Mouse (Mus musculus): ENCODE data around the gene Fam189a2. TPM values are rescaled to one million over a fixed set of nuclear protein-coding genes. Genes with fewer than 3 reads are reported as not detected.

The Fam189a2 gene
- polyA plus RNA-seq, 1 experiment from 2014 or later = 1.6 TPM

- no peaks in the 10 kb centered on the region for H3K36me3 ChIP-seq (replicated peaks; ENCODE audit: control insufficient read depth, insufficient read depth, low read depth, low read length)
- 4% methylated on average over 1 of the region's 1 CpGs for WGBS
- H3K4me3 ChIP-seq (ENCODE audit: low read depth, low read length) = no peak overlapping the region
- H3K9me3 ChIP-seq (replicated peaks; ENCODE audit: control insufficient read depth, low read length) = no peaks in the 10 kb centered on the region
- H3K4me2 ChIP-seq (ENCODE audit: low read depth, low read length) = no peak overlapping the region
- no peaks in the 10 kb centered on the region; the same call in 1 of the 2 replicates for H3K4me1 ChIP-seq (ENCODE audit: control insufficient read depth, insufficient read depth, low read length)
- H3K27me3 ChIP-seq (ENCODE audit: control insufficient read depth, insufficient read depth, low read length) = no peaks in the 10 kb centered on the region
- DNase-seq (ENCODE audit: low spot score) = peak; percentile 56
- no peak overlapping the region for H3K9ac ChIP-seq (replicated peaks; ENCODE audit: low read length)
- ATAC-seq (replicated peaks; ENCODE audit: insufficient number of reproducible peaks, low FRiP score, low TSS enrichment, low read depth) = no peak
- H3K27ac ChIP-seq (replicated peaks; ENCODE audit: low read depth, low read length) = 0 out of 2 replicates have a peak overlapping the region, but pooled peaks have one; percentile 48
These were observed 13.4 kb downstream of the Fam189a2 start for GRCm38 (mm10) chr19:24017427-24017826.

GRCm38 (mm10) chr19:24016706-24017386, 14.0 kb downstream of the Fam189a2 start:
- ATAC-seq (replicated peaks; ENCODE audit: insufficient number of reproducible peaks, low FRiP score, low TSS enrichment, low read depth) (peak; percentile 81; the same call in 1 of the 2 replicates), DNase-seq (ENCODE audit: low spot score) (peak; percentile 20)
- Histone ChIP-seq H3K9ac (replicated peaks; ENCODE audit: low read length) (no peak overlapping the region), H3K4me1 (ENCODE audit: control insufficient read depth, insufficient read depth, low read length) (no peaks in the 10 kb centered on the region; the same call in 1 of the 2 replicates), H3K36me3 (replicated peaks; ENCODE audit: control insufficient read depth, insufficient read depth, low read depth, low read length) (no peaks in the 10 kb centered on the region), H3K4me2 (ENCODE audit: low read depth, low read length) (no peak overlapping the region; the same call in 1 of the 2 replicates), H3K27ac (replicated peaks; ENCODE audit: low read depth, low read length) (0 out of 2 replicates have a peak overlapping the region, but pooled peaks have one; percentile 48), H3K27me3 (ENCODE audit: control insufficient read depth, insufficient read depth, low read length) (no peaks in the 10 kb centered on the region), H3K4me3 (ENCODE audit: low read depth, low read length) (no peak overlapping the region), H3K9me3 (replicated peaks; ENCODE audit: control insufficient read depth, low read length) (no peaks in the 10 kb centered on the region)
- WGBS = 28% methylated on average over 3 of the region's 3 CpGs

- no peak overlapping the region for H3K27ac ChIP-seq (replicated peaks; ENCODE audit: low read depth, low read length)
- H3K4me3 ChIP-seq (ENCODE audit: low read depth, low read length) = no peak overlapping the region
- H3K9me3 ChIP-seq (replicated peaks; ENCODE audit: control insufficient read depth, low read length) = no peaks in the 10 kb centered on the region
- no peaks in the 10 kb centered on the region; the same call in 1 of the 2 replicates for H3K4me1 ChIP-seq (ENCODE audit: control insufficient read depth, insufficient read depth, low read length)
- no peak for ATAC-seq (replicated peaks; ENCODE audit: insufficient number of reproducible peaks, low FRiP score, low TSS enrichment, low read depth)
- no peaks in the 10 kb centered on the region for H3K36me3 ChIP-seq (replicated peaks; ENCODE audit: control insufficient read depth, insufficient read depth, low read depth, low read length)
- no peak for DNase-seq (ENCODE audit: low spot score)
- H3K9ac ChIP-seq (replicated peaks; ENCODE audit: low read length) = no peak overlapping the region
- H3K4me2 ChIP-seq (ENCODE audit: low read depth, low read length) = no peak overlapping the region
- WGBS = 80% methylated on average over 3 of the region's 3 CpGs
- no peaks in the 10 kb centered on the region for H3K27me3 ChIP-seq (ENCODE audit: control insufficient read depth, insufficient read depth, low read length)
These were observed 17.6 kb downstream of the Fam189a2 start for GRCm38 (mm10) chr19:24013241-24013640.

- Histone ChIP-seq H3K4me1 (ENCODE audit: control insufficient read depth, insufficient read depth, low read length) (no peaks in the 10 kb centered on the region; the same call in 1 of the 2 replicates), H3K36me3 (replicated peaks; ENCODE audit: control insufficient read depth, insufficient read depth, low read depth, low read length) (no peaks in the 10 kb centered on the region), H3K9ac (replicated peaks; ENCODE audit: low read length) (no peak overlapping the region), H3K9me3 (replicated peaks; ENCODE audit: control insufficient read depth, low read length) (no peaks in the 10 kb centered on the region), H3K27ac (replicated peaks; ENCODE audit: low read depth, low read length) (no peak overlapping the region), H3K27me3 (ENCODE audit: control insufficient read depth, insufficient read depth, low read length) (no peaks in the 10 kb centered on the region), H3K4me2 (ENCODE audit: low read depth, low read length) (no peak overlapping the region), H3K4me3 (ENCODE audit: low read depth, low read length) (no peak overlapping the region)
- WGBS = 95% methylated on average over 8 of the region's 8 CpGs
- DNase-seq (ENCODE audit: low spot score) (no peak), ATAC-seq (replicated peaks; ENCODE audit: insufficient number of reproducible peaks, low FRiP score, low TSS enrichment, low read depth) (no peak)
These were observed 18.3 kb downstream of the Fam189a2 start for GRCm38 (mm10) chr19:24012479-24012878.

GRCm38 (mm10) chr19:24007638-24008360, 23.0 kb downstream of the Fam189a2 start:
- Histone ChIP-seq H3K27me3 (ENCODE audit: control insufficient read depth, insufficient read depth, low read length) (no peaks in the 10 kb centered on the region), H3K4me2 (ENCODE audit: low read depth, low read length) (no peak overlapping the region), H3K36me3 (replicated peaks; ENCODE audit: control insufficient read depth, insufficient read depth, low read depth, low read length) (no peaks in the 10 kb centered on the region), H3K4me1 (ENCODE audit: control insufficient read depth, insufficient read depth, low read length) (no peaks in the 10 kb centered on the region), H3K9me3 (replicated peaks; ENCODE audit: control insufficient read depth, low read length) (no peaks in the 10 kb centered on the region), H3K4me3 (ENCODE audit: low read depth, low read length) (no peak overlapping the region), H3K9ac (replicated peaks; ENCODE audit: low read length) (no peak overlapping the region), H3K27ac (replicated peaks; ENCODE audit: low read depth, low read length) (no peak overlapping the region)
- 60% methylated on average over 4 of the region's 4 CpGs for WGBS
- no peak for DNase-seq (ENCODE audit: low spot score)
- ATAC-seq (replicated peaks; ENCODE audit: insufficient number of reproducible peaks, low FRiP score, low TSS enrichment, low read depth) = no peak

GRCm38 (mm10) chr19:24007002-24007637, 23.7 kb downstream of the Fam189a2 start:
- WGBS = 92% methylated on average over 10 of the region's 10 CpGs

GRCm38 (mm10) chr19:23995766-23996399, 34.9 kb downstream of the Fam189a2 start:
- 79% methylated on average over 10 of the region's 10 CpGs for WGBS
- DNase-seq (ENCODE audit: low spot score) (no peak), ATAC-seq (replicated peaks; ENCODE audit: insufficient number of reproducible peaks, low FRiP score, low TSS enrichment, low read depth) (no peak)
- Histone ChIP-seq H3K4me2 (ENCODE audit: low read depth, low read length) (no peak overlapping the region), H3K27ac (replicated peaks; ENCODE audit: low read depth, low read length) (no peak overlapping the region), H3K36me3 (replicated peaks; ENCODE audit: control insufficient read depth, insufficient read depth, low read depth, low read length) (no peaks in the 10 kb centered on the region), H3K9me3 (replicated peaks; ENCODE audit: control insufficient read depth, low read length) (no peaks in the 10 kb centered on the region), H3K27me3 (ENCODE audit: control insufficient read depth, insufficient read depth, low read length) (no peaks in the 10 kb centered on the region), H3K9ac (replicated peaks; ENCODE audit: low read length) (no peak overlapping the region), H3K4me3 (ENCODE audit: low read depth, low read length) (no peak overlapping the region), H3K4me1 (ENCODE audit: control insufficient read depth, insufficient read depth, low read length) (no peaks in the 10 kb centered on the region)

More at GRCm38 (mm10) chr19:24007002-24007637, 23.7 kb downstream of the Fam189a2 start:
- no peak overlapping the region for H3K27ac ChIP-seq (replicated peaks; ENCODE audit: low read depth, low read length)
- ATAC-seq (replicated peaks; ENCODE audit: insufficient number of reproducible peaks, low FRiP score, low TSS enrichment, low read depth) = no peak
- H3K36me3 ChIP-seq (replicated peaks; ENCODE audit: control insufficient read depth, insufficient read depth, low read depth, low read length) = no peaks in the 10 kb centered on the region
- H3K4me2 ChIP-seq (ENCODE audit: low read depth, low read length) = no peak overlapping the region
- no peaks in the 10 kb centered on the region for H3K4me1 ChIP-seq (ENCODE audit: control insufficient read depth, insufficient read depth, low read length)
- H3K27me3 ChIP-seq (ENCODE audit: control insufficient read depth, insufficient read depth, low read length) = no peaks in the 10 kb centered on the region
- no peaks in the 10 kb centered on the region for H3K9me3 ChIP-seq (replicated peaks; ENCODE audit: control insufficient read depth, low read length)
- DNase-seq (ENCODE audit: low spot score) = no peak
- H3K9ac ChIP-seq (replicated peaks; ENCODE audit: low read length) = no peak overlapping the region
- H3K4me3 ChIP-seq (ENCODE audit: low read depth, low read length) = no peak overlapping the region
